Mouse (Mus musculus) MN1 (cell line): ENCODE measurements around the gene Eif4enif1.
"Not testable (repeated sequence)": the region's sequence is repeated elsewhere in the genome, so short reads cannot be mapped to it uniquely, and the experiment has no call there.

ENCODE experiments used
- DNase-seq: peaks from one replicate; pipeline ENCODE4 v3.0.0-alpha.2; 2016; ENCODE audit warnings: low spot score

The Eif4enif1 gene

DNA sequence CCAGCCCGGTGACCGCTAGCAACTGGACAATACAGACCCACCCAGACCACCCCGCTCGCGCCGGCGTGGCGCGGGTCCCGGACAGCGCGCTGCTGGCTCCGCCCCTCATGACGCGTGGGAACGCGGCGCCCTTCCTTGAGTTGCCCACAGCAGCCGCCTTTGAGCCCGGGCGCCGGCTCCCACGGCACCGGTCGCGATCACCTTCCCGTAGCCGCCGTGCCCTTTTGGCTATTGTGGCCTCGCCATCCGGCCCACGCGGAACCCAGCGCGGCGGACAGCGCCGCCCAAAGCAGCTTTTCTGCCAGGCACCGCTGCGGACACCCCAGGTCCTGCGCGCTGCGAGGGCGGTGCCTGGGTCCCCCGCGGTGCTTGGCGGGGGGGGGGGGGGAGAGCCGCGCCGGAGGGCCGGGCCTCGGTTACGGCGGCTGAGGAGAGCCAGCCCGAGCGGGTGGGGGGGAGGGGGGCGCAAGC is at the start of gene Eif4enif1:
Gene Eif4enif1, plus strand, starts transcription at position 162 of the 471 bp plus-strand sequence.
- DNase-seq = peak; percentile 94

DNA sequence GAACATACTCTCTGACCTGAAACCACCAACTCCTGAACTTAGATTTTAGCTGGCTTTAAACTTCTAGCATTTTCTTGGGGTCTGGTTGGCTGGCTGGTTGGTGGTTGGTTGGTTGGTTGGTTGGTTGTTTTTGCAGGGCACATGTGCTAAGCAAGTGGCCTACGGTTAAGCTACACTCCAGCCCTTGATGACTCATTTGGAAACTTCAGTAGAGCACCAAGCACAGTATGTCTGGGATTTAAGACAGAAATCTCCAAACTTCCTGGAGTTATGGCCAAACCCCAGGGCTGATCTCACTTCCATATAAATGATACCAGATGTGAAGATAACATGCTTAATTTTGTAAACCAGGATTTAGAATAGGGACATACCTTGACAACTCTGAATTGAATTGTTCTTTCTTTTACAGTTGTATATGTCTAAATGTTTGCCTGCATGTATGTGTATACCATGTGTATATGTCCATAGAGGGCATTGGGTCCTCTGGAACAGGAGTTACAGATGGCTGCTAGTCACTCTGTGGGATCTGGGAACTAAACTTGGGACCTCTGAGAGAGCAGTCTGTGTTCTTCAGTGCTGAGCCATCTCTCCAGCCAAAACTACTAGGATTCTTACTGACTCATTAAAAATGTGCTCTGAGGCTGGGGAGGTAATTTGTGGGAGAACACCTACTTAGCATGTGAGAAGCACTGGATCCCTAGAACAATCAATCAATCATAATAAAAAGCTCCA is 48.4 kb upstream of the Eif4enif1 start:
- peak; percentile 50 for DNase-seq

DNA sequence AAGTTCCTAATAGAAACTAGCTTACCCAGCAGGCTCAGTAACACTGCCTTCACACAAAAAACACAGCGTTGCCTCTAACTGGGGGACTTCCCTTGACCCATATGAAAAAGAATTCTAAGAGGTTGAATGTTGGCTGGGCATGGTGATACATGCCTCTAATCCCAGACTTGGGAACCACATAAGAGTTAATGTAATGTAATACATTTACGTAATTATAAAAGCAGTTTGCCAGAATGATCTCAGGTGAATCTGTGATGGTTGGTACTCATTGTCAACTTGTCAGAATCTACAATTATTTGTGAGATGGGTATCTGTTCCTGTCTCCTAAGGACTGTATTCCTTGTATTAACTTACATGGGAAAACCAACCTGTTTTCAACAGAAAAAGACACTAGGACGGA is 45.2 kb upstream of the Eif4enif1 start:
- DNase-seq = not testable (repeated sequence)

DNA sequence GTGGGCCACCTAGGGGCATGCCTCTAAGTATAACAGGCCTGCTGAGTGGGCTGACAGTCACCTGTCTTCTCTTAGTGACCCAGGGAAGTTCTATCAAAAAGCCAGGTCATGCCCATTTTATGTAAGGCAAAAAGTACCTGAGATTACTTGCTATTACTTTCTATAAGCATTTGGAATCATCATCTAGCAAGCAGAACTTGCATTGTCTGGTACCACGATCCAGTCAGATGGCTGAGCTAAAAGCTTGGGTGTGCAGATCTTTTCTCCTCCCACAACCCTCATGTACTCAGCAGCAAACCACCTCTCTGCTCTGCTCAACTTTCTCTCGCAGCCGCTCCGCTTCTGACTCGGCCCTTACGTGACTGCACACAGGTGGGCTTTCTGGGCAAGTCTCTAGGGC is 44.2 kb upstream of the Eif4enif1 start:
- not testable (repeated sequence) for DNase-seq

DNA sequence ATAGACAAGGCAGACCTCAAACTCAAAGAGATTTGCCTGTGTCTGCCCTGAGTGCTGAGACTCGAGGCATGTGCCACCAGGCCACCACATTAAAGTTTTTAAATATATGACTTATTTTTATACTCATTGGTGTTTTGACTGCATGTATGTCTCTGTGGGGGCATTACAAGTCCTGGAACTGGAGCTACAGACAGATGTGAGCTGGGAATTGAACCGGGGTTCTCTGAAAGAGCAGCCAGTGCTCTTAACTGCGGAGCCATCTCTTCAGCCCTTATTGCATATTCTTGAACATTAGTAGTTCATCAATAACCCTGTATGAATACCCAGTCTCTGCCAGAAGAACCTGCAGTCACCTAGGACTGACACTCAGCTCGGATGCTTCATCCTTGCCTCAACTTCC is 43.4 kb upstream of the Eif4enif1 start:
- DNase-seq = not testable (repeated sequence)

DNA sequence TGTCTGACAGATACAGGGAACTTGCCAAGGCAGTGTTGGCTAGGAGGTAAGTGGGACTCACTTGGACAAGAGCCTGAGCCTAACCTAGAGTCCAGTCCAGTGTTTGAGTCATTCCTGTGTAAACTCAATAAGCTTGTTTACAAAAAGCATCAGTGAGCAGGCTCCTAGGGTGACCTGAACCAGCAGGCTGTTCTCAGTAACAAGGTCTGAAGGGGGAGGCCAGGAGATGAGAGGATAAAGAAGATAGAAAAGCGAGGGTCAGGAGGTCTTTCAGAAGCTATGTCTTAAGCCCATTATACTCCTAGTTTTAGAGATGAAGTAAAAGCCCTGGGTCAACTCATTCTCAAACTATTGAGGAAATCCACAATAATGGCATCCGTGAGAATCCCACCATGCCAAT is 40.8 kb upstream of the Eif4enif1 start:
- peak; percentile 40 for DNase-seq

DNA sequence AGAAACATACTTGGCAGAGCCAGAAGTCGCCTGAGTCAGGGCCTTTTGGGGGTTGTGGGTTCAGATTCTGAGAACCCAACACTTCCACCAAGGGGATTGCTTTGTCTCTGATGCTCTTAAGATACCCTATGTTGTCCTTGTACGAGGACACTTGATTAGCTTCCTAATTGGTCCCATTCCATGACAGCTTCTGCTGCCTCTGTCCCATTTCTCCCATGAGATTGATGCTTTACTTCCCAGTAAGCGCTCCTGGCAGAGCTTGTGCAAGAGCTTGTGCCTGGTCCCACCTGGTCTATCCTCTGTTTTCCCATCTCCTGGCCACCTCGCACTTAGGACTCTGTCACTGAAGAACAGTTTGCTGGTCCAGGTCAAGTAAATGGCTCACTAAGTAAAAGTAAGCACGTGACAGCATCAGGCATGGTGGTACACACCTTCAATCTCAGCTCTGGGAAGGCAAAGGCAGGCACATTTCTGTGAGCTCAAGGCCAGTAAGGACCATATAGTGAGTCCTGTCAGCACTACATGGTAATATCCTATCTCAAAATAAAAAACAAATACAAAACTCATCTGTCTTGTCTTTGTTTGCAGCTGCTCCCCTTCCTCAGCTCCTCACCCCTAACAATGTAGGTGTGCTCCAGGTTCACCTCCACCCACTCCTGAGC is 39.8 kb upstream of the Eif4enif1 start:
- DNase-seq = peak; percentile 51

DNA sequence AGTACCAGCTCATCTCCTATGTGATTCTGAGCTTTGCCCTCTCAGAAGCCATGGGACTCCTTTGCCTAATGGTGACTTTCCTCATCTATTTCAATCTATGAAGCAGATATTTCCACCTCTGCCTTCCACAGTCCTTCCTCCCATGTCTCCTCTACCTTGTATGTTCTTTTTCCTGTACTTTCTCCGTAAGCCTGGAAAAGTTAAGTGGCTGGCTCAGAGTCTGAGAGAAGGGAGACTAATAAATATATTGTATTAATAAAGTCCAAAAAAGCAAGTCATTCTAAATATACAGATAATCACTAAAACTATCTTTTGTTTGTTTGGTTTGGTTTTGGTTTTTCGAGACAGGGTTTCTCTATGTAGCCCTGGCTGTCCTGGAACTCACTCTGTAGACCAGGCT is 39.1 kb upstream of the Eif4enif1 start:
- DNase-seq = peak; percentile 49

DNA sequence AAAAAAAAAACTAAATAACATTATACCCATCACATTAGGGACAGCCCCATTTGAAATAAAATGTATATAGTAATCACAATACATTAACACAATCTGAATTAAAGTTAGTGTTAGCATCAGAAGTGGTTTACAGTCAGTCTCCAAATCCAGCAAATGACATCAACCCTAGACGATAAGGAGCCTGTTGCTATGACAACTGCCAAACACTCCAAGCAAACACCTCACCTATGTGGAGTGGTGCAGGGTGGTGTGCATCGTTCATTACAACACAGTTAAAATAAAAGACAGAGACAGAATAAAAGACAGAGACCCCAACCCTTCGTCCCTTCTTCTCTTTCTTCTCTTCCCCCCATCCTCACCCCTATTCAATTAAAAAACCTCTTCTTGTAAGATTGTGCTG is 38.5 kb upstream of the Eif4enif1 start:
- DNase-seq = peak; percentile 41

DNA sequence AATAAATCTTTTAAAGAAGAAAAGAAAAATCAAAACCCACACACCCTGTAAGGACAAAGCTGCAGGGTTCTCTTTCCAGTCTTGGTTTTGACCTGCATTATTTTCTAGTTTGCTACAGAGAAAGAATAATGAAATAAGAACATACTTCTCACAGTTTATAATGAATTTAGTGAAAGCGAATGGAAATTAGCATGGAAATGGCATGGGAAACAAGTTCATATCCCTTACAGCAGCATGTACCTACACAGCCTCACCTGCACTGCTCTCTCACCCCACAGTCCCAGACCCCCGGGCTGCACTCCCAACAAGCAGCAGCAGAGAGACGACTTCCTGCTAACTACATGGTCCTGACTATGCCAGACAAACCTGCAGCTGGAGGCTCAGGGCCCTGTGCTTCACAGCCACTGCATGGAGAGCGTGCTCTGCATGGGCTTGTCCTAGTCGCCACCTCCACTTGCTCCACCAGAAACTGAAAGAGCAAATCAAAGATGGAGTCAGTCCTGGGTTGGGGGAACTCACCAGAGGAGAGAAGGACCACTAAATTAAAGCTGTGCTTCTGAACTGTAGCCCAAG is 36.9 kb upstream of the Eif4enif1 start:
- DNase-seq = peak; percentile 65

DNA sequence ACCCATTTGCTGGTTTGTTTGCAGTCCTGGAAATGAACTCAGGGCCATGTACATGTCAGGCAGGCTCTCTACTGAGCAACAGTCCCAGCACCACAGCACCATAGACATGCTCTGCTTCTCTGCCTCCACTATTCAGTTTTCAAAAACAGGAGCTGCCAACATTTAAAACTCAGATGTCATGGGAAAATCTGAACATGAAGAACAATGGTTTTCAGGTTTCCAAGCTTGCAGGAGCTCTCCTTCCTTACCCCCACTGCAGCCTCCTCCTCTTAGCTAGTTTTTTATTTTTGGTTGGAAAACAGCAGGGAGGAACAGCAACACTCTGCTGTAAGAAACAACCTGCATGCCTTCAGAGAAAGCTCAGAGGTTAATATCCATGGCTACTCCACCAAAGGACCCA is 35.9 kb upstream of the Eif4enif1 start:
- DNase-seq = peak; percentile 38

DNA sequence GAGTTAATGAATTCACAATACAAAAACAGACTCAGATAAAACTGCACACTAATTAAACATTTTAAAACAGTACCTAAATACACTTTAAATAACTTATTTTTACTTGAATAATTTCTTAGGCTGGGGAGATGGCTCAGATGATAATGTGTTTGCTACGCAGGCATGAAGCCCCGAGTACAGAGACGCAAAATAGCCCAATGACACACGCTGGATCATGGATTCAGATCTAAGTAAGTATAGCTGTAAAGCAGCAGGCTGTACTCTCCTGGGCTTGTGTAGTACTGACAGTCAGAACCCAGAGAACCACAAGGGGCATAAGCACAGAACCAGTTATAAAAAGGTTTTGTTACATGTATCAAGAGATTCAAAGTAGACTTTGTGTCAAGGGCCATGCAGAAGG is 35.1 kb upstream of the Eif4enif1 start:
- not testable (repeated sequence) for DNase-seq

DNA sequence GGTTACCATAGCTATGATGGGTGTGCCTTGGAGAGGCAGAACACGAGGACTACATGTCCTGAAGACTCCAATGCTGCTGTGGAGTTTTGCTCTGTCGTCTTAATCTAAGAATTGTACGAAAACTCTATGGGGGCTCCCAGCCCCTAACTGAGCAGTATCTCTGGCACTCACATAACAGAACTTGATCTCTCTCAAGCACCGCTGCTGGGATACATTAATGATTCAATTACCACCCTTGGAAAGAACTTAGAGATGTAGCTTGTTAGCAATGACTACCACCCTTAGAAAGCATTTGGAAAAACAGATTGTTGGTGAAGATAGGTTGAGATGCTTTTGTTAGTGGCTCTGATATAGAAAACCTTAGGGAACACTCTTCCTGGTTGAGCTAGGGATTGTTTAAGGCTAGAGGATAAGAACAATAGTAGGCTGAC is 34.6 kb upstream of the Eif4enif1 start:
- DNase-seq = peak; percentile 38

DNA sequence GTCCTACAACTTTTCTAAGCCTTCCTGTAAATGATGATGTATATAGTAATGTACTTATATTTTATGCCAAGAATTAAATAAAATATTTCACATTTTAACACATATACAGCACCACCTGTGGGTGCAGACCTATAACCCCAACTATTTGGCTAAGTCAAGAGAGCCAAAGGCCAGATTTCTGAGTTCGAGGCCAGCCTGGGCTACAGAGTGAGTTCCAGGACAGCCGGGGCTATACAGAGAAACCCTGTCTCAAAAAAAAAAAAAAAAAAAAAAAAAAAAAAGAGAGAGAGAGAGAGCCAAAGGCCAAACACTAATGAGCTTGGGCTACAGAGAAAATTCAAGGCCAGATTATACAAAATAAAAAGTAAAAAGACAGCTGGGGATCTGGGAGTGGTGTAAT is 33.1 kb upstream of the Eif4enif1 start:
- not testable (repeated sequence) for DNase-seq

DNA sequence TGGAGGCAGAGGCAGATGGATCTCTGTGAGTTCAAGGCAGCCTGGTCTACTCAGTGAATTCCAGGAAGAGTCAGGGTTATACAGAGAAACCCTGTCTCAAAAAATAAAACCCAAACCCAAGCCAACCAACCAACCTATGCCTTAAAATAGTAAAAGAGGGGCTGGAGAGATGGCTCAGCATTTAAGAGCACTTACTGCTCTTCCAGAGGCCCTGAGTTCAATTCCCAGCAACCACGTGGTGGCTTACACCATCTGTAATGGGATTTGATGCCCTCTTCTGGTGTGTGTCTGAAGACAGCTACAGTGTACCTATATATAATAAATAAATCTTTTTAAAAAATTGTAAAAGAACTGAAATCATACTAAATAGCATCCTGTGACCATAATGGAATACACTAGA is 30.3 kb upstream of the Eif4enif1 start:
- DNase-seq = not testable (repeated sequence)

DNA sequence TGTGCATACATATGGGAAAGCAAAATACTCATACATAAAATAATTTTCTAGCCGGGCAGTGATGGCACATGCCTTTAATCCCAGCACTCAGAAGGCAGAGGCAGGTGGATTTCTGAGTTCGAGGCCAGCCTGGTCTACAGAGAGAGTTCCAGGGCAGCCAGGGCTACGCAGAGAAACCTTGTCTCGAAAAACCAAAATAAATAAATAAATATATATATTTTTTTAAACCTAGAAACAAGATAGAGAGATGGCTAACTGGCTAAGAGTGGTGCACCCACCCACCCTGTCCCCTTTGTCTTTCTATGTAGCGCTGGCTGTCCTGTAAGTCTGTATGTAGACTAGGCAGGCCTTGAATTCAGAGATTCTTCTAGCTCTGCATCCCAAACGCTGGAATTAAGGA is 29.7 kb upstream of the Eif4enif1 start:
- DNase-seq = not testable (repeated sequence)

DNA sequence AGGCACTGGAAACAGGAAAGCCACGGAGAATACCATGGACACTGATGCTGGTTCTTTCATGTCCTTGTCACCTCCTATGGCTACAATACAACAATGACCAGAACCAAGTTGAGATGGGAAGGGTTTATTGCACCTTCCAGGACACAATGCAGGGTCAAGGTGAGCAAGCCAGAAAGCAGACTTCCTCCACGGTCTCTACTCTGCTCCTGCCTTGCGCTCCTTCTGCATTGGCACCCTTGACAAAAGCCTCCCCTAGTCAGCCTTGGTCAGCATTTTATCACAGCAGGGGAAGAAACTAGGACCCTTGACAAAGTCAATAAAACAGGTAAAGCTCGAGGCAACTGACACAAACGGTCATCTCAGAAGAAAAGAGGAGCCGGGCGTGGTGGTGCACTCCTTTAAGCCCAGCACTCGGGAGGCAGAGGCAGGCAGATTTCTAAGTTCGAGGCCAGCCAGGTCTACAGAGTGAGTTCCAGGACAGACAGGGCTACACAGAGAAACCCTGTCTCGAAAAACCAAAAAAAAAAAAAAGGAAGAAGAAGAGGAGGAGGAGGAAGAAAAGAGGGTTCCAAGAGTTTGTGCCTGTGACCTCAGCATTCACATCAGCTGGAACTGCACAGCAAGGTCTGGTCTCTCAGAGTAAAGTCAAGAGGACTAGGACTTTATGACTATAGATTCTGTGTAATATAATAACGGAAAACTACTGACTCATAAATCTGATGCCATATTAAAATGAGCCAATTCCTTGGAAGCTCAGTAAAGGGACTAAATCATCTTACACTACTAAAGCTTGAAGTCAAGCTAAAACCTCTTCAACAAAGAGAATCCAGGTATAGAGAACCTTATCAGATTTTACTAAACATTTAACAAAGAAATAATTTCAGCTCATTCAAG is 28.5 kb upstream of the Eif4enif1 start:
- DNase-seq = peak; percentile 30

DNA sequence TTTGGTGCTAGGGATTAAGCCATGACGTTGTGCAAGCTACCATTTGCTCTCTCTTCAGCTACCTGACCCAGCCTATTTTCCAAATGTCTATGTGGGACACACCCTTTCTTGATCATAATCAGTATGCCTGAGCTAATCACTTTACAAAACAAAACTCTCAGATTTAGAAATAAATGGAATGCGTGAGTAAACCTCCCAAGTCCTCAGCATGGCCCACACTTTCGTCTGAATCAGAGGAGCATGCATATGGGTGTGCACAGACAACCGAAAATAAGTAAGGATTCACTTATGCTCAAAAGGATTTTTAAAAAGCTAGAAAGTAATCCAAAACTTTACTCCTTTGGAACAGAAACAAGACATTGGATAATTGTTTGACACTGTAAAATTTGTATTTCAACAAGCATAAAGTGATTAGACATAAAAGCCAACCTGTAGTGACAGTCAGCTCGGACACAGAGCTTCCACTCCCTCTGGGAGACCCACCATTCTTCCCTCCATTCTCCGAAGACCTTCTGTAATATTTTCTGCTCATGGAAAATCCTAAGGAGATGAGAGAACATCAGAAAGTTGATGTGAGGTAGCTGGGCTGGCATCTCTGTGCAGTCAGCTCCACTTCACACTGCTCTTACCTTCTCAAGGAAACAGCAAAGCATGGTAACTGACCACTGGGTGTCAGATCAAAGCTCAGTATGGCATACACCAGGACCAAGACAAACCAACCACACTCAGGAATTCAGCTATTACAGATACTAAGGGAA is 23.0 kb upstream of the Eif4enif1 start:
- peak; percentile 22 for DNase-seq

DNA sequence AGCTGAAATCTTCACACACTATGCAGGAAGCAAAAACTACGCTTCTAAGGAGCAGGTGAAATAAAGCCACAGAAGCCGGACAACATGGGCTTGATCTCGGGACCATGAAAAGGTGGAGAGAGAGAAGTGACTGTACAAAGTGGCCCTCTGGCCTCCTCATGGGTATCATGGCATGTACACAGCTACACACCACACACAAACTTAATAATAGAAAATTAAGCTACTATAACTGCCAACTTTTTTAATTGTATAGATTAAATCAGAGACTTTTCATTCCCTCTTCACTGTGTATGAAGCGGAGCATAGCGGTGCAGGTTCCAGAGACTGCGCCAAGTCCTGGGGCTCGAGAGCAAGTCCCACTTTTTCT is 22.5 kb upstream of the Eif4enif1 start:
- not testable (repeated sequence) for DNase-seq

DNA sequence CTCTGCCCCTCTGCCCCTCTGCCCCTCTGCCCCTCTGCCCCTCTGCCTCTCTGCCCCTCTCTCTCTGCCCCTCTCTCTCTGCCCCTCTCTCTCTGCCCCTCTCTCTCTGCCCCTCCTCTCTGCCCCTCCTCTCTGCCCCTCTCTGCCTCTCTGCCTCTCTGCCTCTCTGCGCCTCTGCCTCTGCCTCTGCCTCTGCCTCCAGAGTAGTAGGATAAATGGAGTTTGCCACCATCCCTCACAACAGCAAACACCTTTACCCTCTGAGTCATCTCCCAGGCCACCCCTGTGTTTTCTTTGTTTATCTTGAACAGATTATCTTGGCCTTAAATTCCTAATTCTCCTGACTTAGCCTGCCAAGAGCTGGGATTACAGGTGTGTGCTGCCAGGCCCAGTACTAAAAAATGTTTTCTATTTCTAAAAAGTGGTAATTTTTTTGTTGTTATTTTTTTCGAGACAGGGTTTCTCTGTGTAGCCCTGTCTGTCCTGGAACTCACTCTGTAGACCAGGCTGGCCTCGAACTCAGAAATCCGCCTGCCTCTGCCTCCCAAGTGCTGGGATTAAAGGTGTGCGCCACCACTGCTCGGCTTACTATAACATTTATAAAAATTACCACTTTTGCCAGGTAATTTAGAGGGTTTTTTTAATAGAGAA is 21.6 kb upstream of the Eif4enif1 start:
- peak; percentile 12 for DNase-seq

DNA sequence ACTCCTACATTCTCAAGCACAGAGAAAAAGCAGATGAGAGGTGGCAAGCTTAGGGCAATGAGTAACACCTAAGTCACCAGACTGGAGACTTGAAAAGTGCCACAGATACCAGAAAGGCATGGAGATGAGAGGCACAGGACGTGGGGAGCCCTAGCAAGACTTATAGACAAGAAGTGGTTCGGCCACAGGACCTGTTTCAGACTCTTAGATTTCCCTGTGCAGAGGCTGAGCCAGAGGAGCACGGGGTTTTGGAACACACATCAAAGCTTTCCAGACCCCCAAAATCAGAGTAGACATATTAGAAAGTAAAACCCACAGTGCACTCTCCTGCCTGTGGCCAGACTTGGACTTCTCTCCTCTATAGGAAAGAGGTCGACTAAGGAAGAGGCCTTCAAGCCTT is 20.9 kb upstream of the Eif4enif1 start:
- peak; percentile 43 for DNase-seq
